Mouse (Mus musculus) E14TG2a.4 (cell line): ENCODE measurements around the gene Tgtp2.
"Not testable (repeated sequence)": the region's sequence is repeated elsewhere in the genome, so short reads cannot be mapped to it uniquely, and the experiment has no call there.

Experiments
- H3K27me3 ChIP-seq: 2 replicates; pipeline ENCODE4 v1.6.1; 2014; ENCODE audit warnings: low read length, control low read depth; ENCODE audit not compliant: insufficient read depth
- H3K36me3 ChIP-seq: 2 replicates; pipeline ENCODE4 v1.6.1; 2014; ENCODE audit warnings: low read length, control low read depth; ENCODE audit not compliant: insufficient read depth
- H3K4me1 ChIP-seq: replicated peaks from 2 replicates; pipeline ENCODE4 v1.6.1; 2014; ENCODE audit warnings: low read depth, low read length, control low read depth
- H3K4me3 ChIP-seq: replicated peaks from 2 replicates; pipeline ENCODE4 v1.5.1; 2014; ENCODE audit warnings: mild to moderate bottlenecking, low read length
- H3K9me3 ChIP-seq: 2 replicates; pipeline ENCODE4 v1.6.1; 2014; ENCODE audit warnings: low read length, control low read depth
- CTCF ChIP-seq: conservative IDR thresholded peaks from 2 replicates; pipeline ENCODE4 v1.5.1; 2014; ENCODE audit warnings: low read length
- NANOG ChIP-seq: IDR thresholded peaks from 2 replicates; pipeline ENCODE4 v1.6.1; 2014; ENCODE audit warnings: borderline replicate concordance, low read length, mixed read lengths
- POU5F1 ChIP-seq: IDR thresholded peaks from 2 replicates; pipeline ENCODE4 v1.6.1; 2014; ENCODE audit warnings: low read length, borderline replicate concordance

The Tgtp2 gene

GRCm38 (mm10) chr11:49063713-49064469, at the start of gene Tgtp2:
Gene Tgtp2 (minus strand): TSS chr11:49064206.
- H3K4me3 ChIP-seq, H3K4me1 ChIP-seq, H3K36me3 ChIP-seq, H3K9me3 ChIP-seq, H3K27me3 ChIP-seq: not testable (repeated sequence)

GRCm38 (mm10) chr11:49112624-49113219, 48.7 kb upstream of the Tgtp2 start:
- Histone ChIP-seq H3K4me1 (no peaks in the 10 kb centered on the region), H3K36me3 (no peaks in the 10 kb centered on the region), H3K9me3 (no peaks in the 10 kb centered on the region), H3K27me3 (peaks cover 2% of the 10 kb centered on the region; the same call in 1 of the 2 replicates), H3K4me3 (no peak overlapping the region)
- no peak for TF ChIP-seq POU5F1
- no peak for TF ChIP-seq NANOG
- no peak for TF ChIP-seq CTCF

DNA sequence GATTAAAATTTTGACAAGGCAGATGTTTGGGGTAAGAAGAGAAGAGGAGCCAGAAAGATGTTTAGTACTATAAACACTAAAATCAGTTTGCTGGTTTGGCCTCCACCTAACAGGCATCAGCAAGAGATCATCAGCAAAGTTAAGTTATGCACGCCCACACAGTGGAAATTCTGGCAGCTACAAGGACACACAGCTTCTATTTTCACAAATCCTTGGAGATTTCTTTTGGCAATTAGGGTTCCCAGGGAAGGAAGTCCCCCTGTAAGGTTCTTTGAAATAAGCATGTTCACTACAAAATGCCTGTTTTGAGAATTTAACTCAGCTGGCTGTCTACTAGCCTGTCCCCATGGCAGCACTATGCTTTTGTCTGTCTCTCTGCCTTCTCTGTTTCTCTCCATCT, 47.0 kb upstream of the Tgtp2 start:
- Histone ChIP-seq H3K4me3 (no peak overlapping the region), H3K27me3 (no peaks in the 10 kb centered on the region; the same call in 1 of the 2 replicates), H3K9me3 (no peaks in the 10 kb centered on the region), H3K36me3 (no peaks in the 10 kb centered on the region), H3K4me1 (no peaks in the 10 kb centered on the region)
- TF ChIP-seq NANOG (no peak), POU5F1 (no peak), CTCF (no peak)

GRCm38 (mm10) chr11:49108833-49109232, 44.8 kb upstream of the Tgtp2 start:
- TF ChIP-seq CTCF (peak; percentile 41), NANOG (no peak)
- Histone ChIP-seq H3K27me3 (no peaks in the 10 kb centered on the region; the same call in 1 of the 2 replicates), H3K4me1 (no peaks in the 10 kb centered on the region), H3K36me3 (no peaks in the 10 kb centered on the region), H3K4me3 (no peak overlapping the region), H3K9me3 (no peaks in the 10 kb centered on the region)

DNA sequence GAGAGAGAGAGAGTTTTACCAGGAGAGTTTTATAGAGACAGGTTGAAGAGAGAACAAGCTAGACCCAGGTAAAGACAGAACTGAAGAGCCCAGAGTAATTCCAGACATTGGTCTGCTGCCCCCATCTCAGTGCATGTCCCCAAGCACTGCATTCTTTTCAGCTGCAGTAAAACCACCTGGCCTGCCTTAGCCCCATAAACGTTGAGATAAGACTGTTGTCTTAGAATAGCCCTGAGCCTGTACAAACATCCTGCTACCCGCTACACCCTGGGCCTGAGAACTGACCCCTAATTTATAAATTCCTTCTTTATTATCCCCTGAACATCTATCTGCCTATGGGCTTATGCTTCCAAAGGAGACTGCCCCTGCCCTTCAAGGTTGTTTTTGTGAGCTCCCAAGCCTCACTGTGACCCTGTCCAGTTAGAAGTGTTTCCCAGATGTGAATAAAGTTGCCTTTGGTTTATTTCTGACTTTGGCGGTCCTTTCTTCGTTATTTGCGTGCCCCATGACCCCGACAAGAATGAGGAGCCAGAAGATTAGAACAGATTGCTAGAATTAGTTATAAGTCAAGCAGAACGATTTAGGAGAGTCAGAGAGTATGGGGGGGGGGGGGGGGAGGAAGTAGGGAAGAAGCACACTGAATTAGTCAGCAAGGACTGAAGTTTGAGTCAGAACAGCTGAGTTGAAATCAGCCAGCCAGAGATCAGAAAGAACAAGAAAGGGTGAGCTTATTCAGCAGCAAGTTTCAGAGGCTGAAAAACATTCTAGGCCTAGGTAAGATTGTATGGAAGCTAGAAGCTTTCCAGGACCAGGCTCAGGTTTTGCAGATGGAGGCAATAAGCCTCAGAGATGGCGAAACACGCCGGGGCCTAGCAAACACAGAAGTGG, 43.9 kb upstream of the Tgtp2 start:
- no peaks in the 10 kb centered on the region; the same call in 1 of the 2 replicates for H3K27me3 ChIP-seq
- H3K9me3 ChIP-seq = no peaks in the 10 kb centered on the region
- H3K4me3 ChIP-seq = no peak overlapping the region
- H3K36me3 ChIP-seq = no peaks in the 10 kb centered on the region
- no peak for TF ChIP-seq POU5F1
- TF ChIP-seq CTCF = no peak
- no peak for TF ChIP-seq NANOG
- H3K4me1 ChIP-seq = peaks cover 3% of the 10 kb centered on the region

DNA sequence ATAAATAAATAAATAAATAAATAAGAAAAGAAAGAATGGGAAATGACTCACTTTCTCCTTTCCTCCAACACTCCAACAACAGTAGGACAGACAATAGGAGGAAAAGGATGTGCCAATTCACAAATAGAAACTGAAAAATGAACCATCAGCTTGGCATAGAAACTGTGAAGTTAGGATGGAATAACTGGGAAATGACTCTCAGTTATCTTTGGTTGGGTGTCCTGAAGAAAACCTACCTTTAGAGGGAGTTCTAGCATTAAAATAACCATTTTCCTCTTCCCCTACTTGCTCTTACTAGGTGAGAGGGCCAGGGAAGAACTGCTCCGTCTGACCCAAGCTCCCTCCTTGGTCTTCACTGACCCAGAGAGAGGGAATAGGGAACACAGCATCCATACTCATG, 41.7 kb upstream of the Tgtp2 start:
- TF ChIP-seq CTCF (no peak), NANOG (no peak), POU5F1 (no peak)
- Histone ChIP-seq H3K36me3 (no peaks in the 10 kb centered on the region), H3K27me3 (no peaks in the 10 kb centered on the region), H3K4me1 (peaks cover 24% of the 10 kb centered on the region), H3K4me3 (no peak overlapping the region), H3K9me3 (no peaks in the 10 kb centered on the region)

DNA sequence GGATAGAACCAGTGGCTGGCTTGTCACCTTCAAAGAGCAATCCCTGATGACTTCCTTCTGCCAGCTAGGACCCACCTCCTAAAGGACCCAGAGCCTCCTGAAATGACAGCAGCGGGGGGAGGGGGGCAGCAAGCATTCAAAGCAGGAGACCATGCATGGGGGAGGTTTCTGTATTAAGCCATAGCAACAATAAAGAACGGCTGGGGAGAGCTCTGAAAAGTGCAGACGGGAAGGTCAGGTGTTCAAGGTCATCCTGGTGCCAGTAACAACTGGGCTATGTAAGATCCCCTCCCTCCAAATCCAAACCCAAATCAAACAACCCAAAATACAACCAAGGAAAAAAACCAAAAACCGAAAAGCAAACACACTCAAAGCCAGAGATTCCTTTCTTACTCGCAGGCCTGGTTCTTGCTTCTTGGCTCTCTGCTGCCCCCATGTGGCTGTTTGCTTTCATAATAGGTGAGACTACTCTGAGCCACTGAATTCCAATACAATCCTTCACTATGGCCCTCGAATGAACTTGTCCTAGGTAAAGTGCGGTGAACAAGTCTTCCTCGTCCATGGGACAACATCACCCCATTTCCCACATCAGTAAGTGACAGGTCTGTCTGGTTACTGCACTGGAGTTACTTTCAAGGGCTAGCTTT, 39.2 kb upstream of the Tgtp2 start:
- peak; percentile 69 for TF ChIP-seq CTCF
- no peak for TF ChIP-seq POU5F1
- Histone ChIP-seq H3K9me3 (no peaks in the 10 kb centered on the region), H3K4me1 (peaks cover 32% of the 10 kb centered on the region)

DNA sequence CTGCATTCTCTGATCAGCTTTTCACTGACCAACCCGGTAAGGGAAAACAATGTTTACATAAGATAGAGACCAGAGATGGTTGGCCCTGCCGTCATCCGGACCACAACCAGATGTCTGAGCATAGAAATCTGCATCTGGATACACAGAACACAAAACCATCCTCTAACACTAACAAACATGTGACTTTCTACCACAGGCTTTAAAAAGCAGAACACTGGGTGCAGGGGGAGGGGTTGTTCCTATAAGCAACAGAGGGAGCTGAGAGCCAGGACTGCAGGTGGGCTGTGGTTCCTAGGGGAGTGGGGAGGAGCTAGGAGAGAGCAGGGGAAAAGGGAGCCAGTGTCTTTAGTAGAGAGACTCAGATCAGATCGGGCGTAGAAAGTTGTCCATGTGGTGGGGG, 37.5 kb upstream of the Tgtp2 start:
- H3K4me1 ChIP-seq = peaks cover 32% of the 10 kb centered on the region
- no peaks in the 10 kb centered on the region for H3K9me3 ChIP-seq
- TF ChIP-seq CTCF = no peak
- TF ChIP-seq POU5F1 = no peak
- TF ChIP-seq NANOG = no peak
- no peaks in the 10 kb centered on the region; the same call in 1 of the 2 replicates for H3K27me3 ChIP-seq
- H3K4me3 ChIP-seq = no peak overlapping the region; the same call in 1 of the 2 replicates
- H3K36me3 ChIP-seq = no peaks in the 10 kb centered on the region

More for the DNA sequence above, 39.2 kb upstream of the Tgtp2 start:
- no peak overlapping the region for H3K4me3 ChIP-seq
- H3K27me3 ChIP-seq = no peaks in the 10 kb centered on the region
- no peaks in the 10 kb centered on the region for H3K36me3 ChIP-seq
